Mouse (Mus musculus) small intestine, adult 2 months (tissue): ENCODE results near the gene Nuak1. TPM values are rescaled to one million over a fixed set of nuclear protein-coding genes. Genes with fewer than 3 reads are reported as not detected.

ENCODE experiments used
- H3K27ac ChIP-seq: fragments of 200-500 bp; 2 replicates; pipeline ENCODE4 v1.5.1; 2012; ENCODE audit warnings: low read depth, low read length, control low read depth, inconsistent platforms; ENCODE audit not compliant: insufficient read depth
- H3K27me3 ChIP-seq: fragments of 200-500 bp; 2 replicates; pipeline ENCODE4 v1.6.1; 2012; ENCODE audit warnings: mild to moderate bottlenecking, moderate library complexity, low read length, inconsistent platforms; ENCODE audit not compliant: control insufficient read depth, insufficient read depth
- H3K36me3 ChIP-seq: fragments of 200-500 bp; 2 replicates; pipeline ENCODE4 v1.6.1; 2012; ENCODE audit warnings: mild to moderate bottlenecking, low read length, control low read depth, inconsistent platforms; ENCODE audit not compliant: control insufficient read depth, insufficient read depth
- H3K4me1 ChIP-seq: fragments of 200-500 bp; 2 replicates; pipeline ENCODE4 v1.6.1; 2012; ENCODE audit warnings: low read length, inconsistent platforms, mixed read lengths; ENCODE audit not compliant: control insufficient read depth, insufficient read depth, insufficient read length
- H3K4me3 ChIP-seq: fragments of 200-500 bp; 2 replicates; pipeline ENCODE4 v1.5.1; 2012; ENCODE audit warnings: low read depth, mild to moderate bottlenecking, control low read depth, inconsistent platforms, low read length, moderate library complexity
- CTCF ChIP-seq: fragments of 200-500 bp; IDR thresholded peaks from 2 replicates; pipeline ENCODE4 v1.5.1; 2012; ENCODE audit warnings: low read depth, mild to moderate bottlenecking, control low read depth, inconsistent platforms, low read length, moderate library complexity, mixed read lengths; ENCODE audit not compliant: insufficient replicate concordance, insufficient read length; ENCODE audit errors: extremely low read depth
- POLR2A ChIP-seq: fragments of 200-500 bp; IDR thresholded peaks from 2 replicates; pipeline ENCODE4 v1.6.1; 2012; ENCODE audit warnings: low read depth, mild to moderate bottlenecking, control low read depth, inconsistent platforms, low read length, moderate library complexity
- WGBS: fragments of 180-500 bp; shearing (Covaris S2); methylation state at CpG from one replicate; pipeline ENCODE4 v1.1.7; 2018; 5-methylcytosine and 5-hydroxymethylcytosine counted together
- polyA plus RNA-seq: library from polyadenylated mRNA; depleted of rRNA; stranded (reverse); fragments of >200 nt; gene quantifications from 2 replicates; pipeline ENCODE4 v1.2.3, GENCODE M21; 2012

Nuak1 gene
- polyA plus RNA-seq, 1 experiment: 2.7 TPM

DNA sequence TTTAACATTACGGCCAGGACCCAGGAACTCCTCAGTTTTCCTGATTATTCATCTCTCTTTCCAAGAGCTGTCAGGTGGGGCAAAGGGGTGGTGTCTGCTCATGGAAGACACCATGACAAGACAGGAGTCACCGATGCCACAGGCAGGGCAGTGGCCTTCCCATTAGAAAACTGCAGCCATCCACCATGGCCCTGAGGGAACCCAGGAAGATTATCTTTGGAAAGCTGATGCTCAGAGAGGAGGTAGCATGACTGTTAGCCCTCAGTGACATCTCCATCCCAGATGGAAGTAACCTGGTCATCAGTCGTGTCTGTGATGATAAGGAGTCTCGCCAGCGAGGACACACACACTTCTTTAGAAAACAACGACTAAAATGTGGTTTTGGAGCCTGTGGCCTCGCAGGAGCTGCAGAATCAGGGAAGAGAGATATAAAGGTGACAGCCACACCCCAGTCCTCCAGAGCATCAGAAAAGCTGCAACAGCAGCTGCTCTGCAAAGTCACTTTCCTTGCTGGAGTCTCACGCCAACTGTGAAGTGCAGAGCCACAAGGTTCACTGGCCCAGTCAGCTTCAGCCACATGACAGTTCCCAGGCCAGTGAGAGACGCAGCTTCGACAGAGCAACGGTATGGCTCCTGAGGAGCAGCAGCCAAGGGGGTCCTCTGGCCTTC lies 70.6 kb downstream of the Nuak1 start:
- H3K27me3 ChIP-seq: no peaks in the 10 kb centered on the region
- H3K36me3 ChIP-seq: no peaks in the 10 kb centered on the region
- no peak overlapping the region for H3K27ac ChIP-seq
- H3K4me3 ChIP-seq: no peak overlapping the region
- no peak for TF ChIP-seq CTCF
- no peaks in the 10 kb centered on the region for H3K4me1 ChIP-seq
- WGBS: 83% methylated on average over 11 of the region's 11 CpGs

DNA sequence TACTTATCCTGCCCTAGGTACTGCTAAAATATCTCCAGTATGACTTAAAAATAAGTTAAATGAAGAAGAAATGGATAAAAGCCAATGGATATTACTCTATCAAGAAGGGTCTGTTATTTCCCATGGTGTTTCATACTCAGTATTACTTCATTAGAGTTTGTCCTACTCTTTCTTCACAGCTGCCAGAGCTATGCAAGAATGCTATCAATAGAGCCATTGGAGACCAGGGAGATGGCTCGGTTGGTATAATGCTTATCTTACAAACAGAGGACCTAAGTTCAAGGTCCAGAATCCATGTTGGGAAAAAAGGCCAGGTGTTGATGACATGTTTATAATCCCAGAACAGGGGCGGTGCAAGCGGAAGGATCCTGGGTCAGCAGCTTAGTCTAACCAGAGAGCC lies 72.2 kb downstream of the Nuak1 start:
- no peak overlapping the region for H3K27ac ChIP-seq
- no peaks in the 10 kb centered on the region for H3K4me1 ChIP-seq
- H3K36me3 ChIP-seq: no peaks in the 10 kb centered on the region
- no peaks in the 10 kb centered on the region for H3K27me3 ChIP-seq
- WGBS: 34% methylated on average over 3 of the region's 3 CpGs
- TF ChIP-seq POLR2A (no peak), CTCF (no peak)
- H3K4me3 ChIP-seq: no peak overlapping the region

DNA sequence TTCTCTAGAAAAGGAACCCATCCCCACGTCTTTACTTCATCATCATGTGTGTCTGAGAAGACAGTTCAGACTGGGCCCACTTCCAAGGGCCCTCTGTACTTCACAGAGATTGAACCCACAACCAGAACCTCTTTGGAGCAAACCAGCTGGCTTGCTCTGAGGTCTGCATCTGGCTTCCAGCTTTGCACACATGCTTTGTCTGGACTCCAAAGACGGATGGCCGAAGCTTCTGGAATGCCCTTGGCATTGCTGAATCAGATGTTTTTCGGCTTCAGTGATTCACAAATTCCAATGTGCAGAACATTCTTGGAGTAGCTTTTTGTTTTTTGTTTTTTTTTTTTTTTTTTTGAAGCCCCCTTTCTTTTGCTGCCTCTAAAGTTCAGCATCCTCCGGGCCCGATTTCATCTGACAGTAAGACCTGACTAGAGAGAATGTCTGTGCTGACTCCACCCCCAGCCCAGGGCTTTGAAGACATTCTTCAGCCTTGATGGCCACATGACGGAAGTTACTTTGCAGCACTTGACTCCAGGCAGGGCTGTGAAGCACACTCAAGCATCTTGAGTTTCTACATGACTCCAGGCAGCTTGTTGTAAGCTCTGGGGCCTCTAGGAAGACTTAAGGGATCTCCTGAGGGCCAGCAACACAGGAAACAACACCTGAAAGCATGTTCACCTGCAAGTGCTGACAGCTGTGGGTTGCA lies 75.1 kb downstream of the Nuak1 start:
- H3K4me1 ChIP-seq: no peaks in the 10 kb centered on the region
- H3K27me3 ChIP-seq: no peaks in the 10 kb centered on the region; the same call in 1 of the 2 replicates
- 84% methylated on average over 7 of the region's 7 CpGs for WGBS
- H3K4me3 ChIP-seq: no peak overlapping the region
- no peak for TF ChIP-seq POLR2A
- no peak for TF ChIP-seq CTCF
- no peaks in the 10 kb centered on the region for H3K36me3 ChIP-seq
- H3K27ac ChIP-seq: no peak overlapping the region

DNA sequence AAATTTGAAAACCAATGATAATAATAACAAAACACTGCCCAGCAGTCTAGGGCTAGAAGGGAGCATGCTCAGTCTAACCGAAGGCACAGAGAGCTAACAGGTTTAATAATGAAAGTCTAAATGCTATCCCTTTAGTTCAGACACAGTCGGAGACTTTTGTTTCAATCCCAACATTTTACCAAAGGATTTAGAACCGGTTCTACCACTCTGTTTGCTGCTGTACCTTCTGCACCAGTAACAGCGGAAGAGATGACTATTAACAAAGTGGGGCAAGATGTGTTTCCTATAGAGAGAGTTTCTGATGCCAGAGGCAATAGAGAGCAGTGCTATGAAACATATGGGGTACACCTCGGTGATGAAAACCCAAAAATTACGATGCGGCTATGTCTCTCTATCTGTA lies 76.6 kb downstream of the Nuak1 start:
- Histone ChIP-seq H3K27me3 (no peaks in the 10 kb centered on the region; the same call in 1 of the 2 replicates), H3K4me3 (no peak overlapping the region), H3K36me3 (no peaks in the 10 kb centered on the region), H3K4me1 (no peaks in the 10 kb centered on the region), H3K27ac (no peak overlapping the region)
- 79% methylated on average over 7 of the region's 7 CpGs for WGBS
- TF ChIP-seq CTCF (no peak), POLR2A (no peak)

GRCm38 (mm10) chr10:84360953-84361352 lies 79.4 kb downstream of the Nuak1 start:
- TF ChIP-seq CTCF (no peak), POLR2A (no peak)
- H3K27ac ChIP-seq: no peak overlapping the region
- H3K4me3 ChIP-seq: no peak overlapping the region
- no peaks in the 10 kb centered on the region for H3K36me3 ChIP-seq
- 81% methylated on average over 4 of the region's 4 CpGs for WGBS
- no peaks in the 10 kb centered on the region; the same call in 1 of the 2 replicates for H3K27me3 ChIP-seq
- no peaks in the 10 kb centered on the region for H3K4me1 ChIP-seq

- 70% methylated on average over 9 of the region's 9 CpGs for WGBS
- H3K36me3 ChIP-seq: no peaks in the 10 kb centered on the region
- TF ChIP-seq POLR2A (no peak), CTCF (no peak)
- H3K27ac ChIP-seq: no peak overlapping the region
- H3K4me1 ChIP-seq: no peaks in the 10 kb centered on the region
- H3K27me3 ChIP-seq: no peaks in the 10 kb centered on the region; the same call in 1 of the 2 replicates
- H3K4me3 ChIP-seq: no peak overlapping the region
Observed at GRCm38 (mm10) chr10:84360391-84360790, 80.0 kb downstream of the Nuak1 start.

DNA sequence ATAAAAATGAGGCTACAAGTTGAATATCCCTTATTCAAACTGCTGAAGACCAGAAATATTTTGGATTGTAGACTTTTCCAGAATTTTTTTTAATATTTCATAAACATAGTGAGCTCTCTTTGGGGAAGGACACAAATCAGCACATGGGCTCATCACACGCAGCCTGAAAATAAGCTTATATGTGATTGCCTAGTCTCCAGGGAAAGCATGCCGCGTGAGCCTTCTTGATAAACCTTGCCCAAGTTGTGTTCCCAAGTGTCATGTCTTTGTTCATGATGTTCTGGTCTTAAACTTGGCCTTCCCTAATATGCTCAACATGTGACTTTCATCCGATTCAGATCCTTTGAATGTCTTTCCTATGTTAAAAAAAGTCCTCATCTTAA lies 81.7 kb downstream of the Nuak1 start:
- no peak overlapping the region for H3K27ac ChIP-seq
- H3K4me3 ChIP-seq: no peak overlapping the region
- no peaks in the 10 kb centered on the region; the same call in 1 of the 2 replicates for H3K27me3 ChIP-seq
- TF ChIP-seq POLR2A (no peak), CTCF (no peak)
- H3K4me1 ChIP-seq: no peaks in the 10 kb centered on the region
- no peaks in the 10 kb centered on the region for H3K36me3 ChIP-seq
- WGBS: 88% methylated on average over 4 of the region's 4 CpGs
